Mouse (Mus musculus): ENCODE measurements at regions not wholly inside any gene's neighbourhood (a gene's known extent, or its start where the extent isn't known, plus 50 kb on each side); places are given as distances from the start of the nearest gene placed in this dataset.

GRCm38 (mm10) chr1:176573703-176574102 is 240.2 kb downstream of the Cep170 start:
- no peak overlapping the region for H3K27ac ChIP-seq (replicated peaks; ENCODE audit: low read depth, low read length)
- no peak overlapping the region for H3K4me3 ChIP-seq (replicated peaks; ENCODE audit: low read length)
- H3K4me1 ChIP-seq (ENCODE audit: control insufficient read depth, insufficient read depth, low read length), result no peaks in the 10 kb centered on the region
- no peak for TF ChIP-seq POLR2A (IDR thresholded peaks at IDR 0.05; ENCODE audit: borderline replicate concordance, extremely low read depth, insufficient read depth, insufficient read length)
- H3K4me2 ChIP-seq (replicated peaks; ENCODE audit: low read depth, low read length, severe bottlenecking), result no peak overlapping the region
- WGBS, result 61% methylated on average over 1 of the region's 1 CpGs
- ATAC-seq (ENCODE audit: low FRiP score, low read depth) (no peak), DNase-seq (ENCODE audit: low spot score) (no peak)
- H3K9ac ChIP-seq (ENCODE audit: low read depth, low read length, severe bottlenecking), result no peak overlapping the region
- H3K27me3 ChIP-seq (ENCODE audit: control insufficient read depth, insufficient read depth, low read length), result no peaks in the 10 kb centered on the region
- no peaks in the 10 kb centered on the region for H3K9me3 ChIP-seq (ENCODE audit: control insufficient read depth, low read length)
- no peaks in the 10 kb centered on the region for H3K36me3 ChIP-seq (ENCODE audit: control insufficient read depth, insufficient read depth, low read length)

DNA sequence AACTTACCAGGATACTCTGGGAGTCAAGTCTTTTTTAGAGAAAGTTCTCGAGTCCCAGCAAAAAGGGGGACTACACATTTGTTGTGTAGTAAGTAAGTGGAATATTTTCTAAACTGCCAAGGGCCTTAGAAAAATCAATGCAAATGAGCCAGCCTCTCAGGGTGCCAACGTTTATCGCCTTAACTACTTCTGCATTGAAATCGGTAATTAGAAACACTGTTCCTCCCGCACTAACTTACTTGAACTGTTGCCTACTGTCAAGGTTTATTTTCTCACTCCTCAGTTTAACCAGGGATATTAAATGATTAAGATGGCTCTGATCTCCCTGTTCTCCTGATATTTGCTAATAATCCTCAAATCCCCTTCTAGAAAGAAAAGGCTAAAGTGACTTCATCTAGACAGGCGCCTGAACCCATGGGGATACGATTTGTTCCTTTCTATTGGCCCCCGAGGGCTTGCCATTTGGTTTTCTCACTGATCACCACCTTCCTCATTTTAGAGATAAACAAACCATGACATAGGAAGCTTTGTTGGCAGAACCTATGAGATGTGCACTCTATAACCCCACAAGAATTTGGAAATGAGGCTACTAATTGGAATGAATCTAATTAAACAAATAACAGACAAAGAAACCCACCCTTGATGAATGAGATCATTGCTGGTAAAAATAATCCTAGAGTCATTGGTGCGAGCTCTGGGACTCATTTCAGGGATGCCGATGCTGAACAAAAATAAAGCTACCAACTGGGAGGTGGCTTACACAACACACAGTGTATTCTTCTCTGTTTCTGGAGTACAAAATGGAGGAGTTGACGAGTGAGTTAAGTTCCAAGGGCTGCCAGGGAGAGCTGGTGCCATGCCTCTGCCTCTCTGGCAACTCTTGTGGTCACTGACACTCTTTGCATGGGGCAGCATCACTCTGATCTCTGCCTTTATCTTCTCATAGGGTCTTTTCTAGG is 255.1 kb downstream of the Cep170 start:
- DNase-seq (ENCODE audit: low spot score) (no peak), ATAC-seq (ENCODE audit: low FRiP score, low read depth) (no peak)

DNA sequence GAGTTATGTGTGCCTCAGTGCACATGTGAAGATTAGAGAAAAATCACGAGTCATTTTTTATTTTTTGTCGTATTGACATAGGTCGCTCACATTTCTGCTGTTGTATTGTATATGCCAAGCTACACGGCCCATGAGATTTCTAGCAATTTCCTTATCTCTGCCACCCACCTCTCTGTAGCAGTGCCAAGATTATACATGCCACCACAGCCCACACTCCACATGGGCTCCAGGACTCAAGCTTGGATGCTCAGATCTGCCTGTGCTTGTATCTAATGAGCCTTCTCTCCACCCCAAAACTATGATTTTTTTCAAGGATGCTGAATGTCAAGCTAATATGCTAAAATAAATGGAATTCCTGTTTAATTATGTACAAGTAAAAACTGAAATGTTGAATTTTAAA is 259.3 kb upstream of the Pld5 start:
- no peak for ATAC-seq (ENCODE audit: low FRiP score, low read depth)
- no peak overlapping the region for H3K9ac ChIP-seq (ENCODE audit: low read depth, low read length, severe bottlenecking)
- WGBS, result 87% methylated on average over 4 of the region's 4 CpGs
- no peaks in the 10 kb centered on the region for H3K4me1 ChIP-seq (ENCODE audit: control insufficient read depth, insufficient read depth, low read length)
- H3K36me3 ChIP-seq (ENCODE audit: control insufficient read depth, insufficient read depth, low read length), result no peaks in the 10 kb centered on the region
- H3K9me3 ChIP-seq (ENCODE audit: control insufficient read depth, low read length), result no peaks in the 10 kb centered on the region
- H3K4me2 ChIP-seq (replicated peaks; ENCODE audit: low read depth, low read length, severe bottlenecking), result no peak overlapping the region
- H3K4me3 ChIP-seq (replicated peaks; ENCODE audit: low read length), result no peak overlapping the region
- no peaks in the 10 kb centered on the region for H3K27me3 ChIP-seq (ENCODE audit: control insufficient read depth, insufficient read depth, low read length)
- no peak overlapping the region for H3K27ac ChIP-seq (replicated peaks; ENCODE audit: low read depth, low read length)
- no peak for TF ChIP-seq POLR2A (IDR thresholded peaks at IDR 0.05; ENCODE audit: borderline replicate concordance, extremely low read depth, insufficient read depth, insufficient read length)
- DNase-seq (ENCODE audit: low spot score), result no peak

More for the DNA sequence above, 255.1 kb downstream of the Cep170 start:
- Histone ChIP-seq H3K36me3 (ENCODE audit: control insufficient read depth, insufficient read depth, low read length) (no peaks in the 10 kb centered on the region), H3K27me3 (ENCODE audit: control insufficient read depth, insufficient read depth, low read length) (no peaks in the 10 kb centered on the region), H3K4me1 (ENCODE audit: control insufficient read depth, insufficient read depth, low read length) (no peaks in the 10 kb centered on the region), H3K9ac (ENCODE audit: low read depth, low read length, severe bottlenecking) (no peak overlapping the region), H3K4me2 (replicated peaks; ENCODE audit: low read depth, low read length, severe bottlenecking) (no peak overlapping the region), H3K27ac (replicated peaks; ENCODE audit: low read depth, low read length) (no peak overlapping the region), H3K9me3 (ENCODE audit: control insufficient read depth, low read length) (no peaks in the 10 kb centered on the region), H3K4me3 (replicated peaks; ENCODE audit: low read length) (no peak overlapping the region)
- TF ChIP-seq POLR2A (IDR thresholded peaks at IDR 0.05; ENCODE audit: borderline replicate concordance, extremely low read depth, insufficient read depth, insufficient read length), result no peak
- 73% methylated on average over 11 of the region's 11 CpGs for WGBS

GRCm38 (mm10) chr1:176529037-176529436 is 253.9 kb upstream of the Pld5 start:
- no peaks in the 10 kb centered on the region for H3K36me3 ChIP-seq (ENCODE audit: control insufficient read depth, insufficient read depth, low read length)
- no peak overlapping the region for H3K9ac ChIP-seq (ENCODE audit: low read depth, low read length, severe bottlenecking)
- no peak overlapping the region for H3K27ac ChIP-seq (replicated peaks; ENCODE audit: low read depth, low read length)
- ATAC-seq (ENCODE audit: low FRiP score, low read depth), result no peak
- 84% methylated on average over 2 of the region's 2 CpGs for WGBS
- no peak for DNase-seq (ENCODE audit: low spot score)
- H3K27me3 ChIP-seq (ENCODE audit: control insufficient read depth, insufficient read depth, low read length), result no peaks in the 10 kb centered on the region
- no peaks in the 10 kb centered on the region for H3K4me1 ChIP-seq (ENCODE audit: control insufficient read depth, insufficient read depth, low read length)
- no peak overlapping the region for H3K4me2 ChIP-seq (replicated peaks; ENCODE audit: low read depth, low read length, severe bottlenecking)
- TF ChIP-seq POLR2A (IDR thresholded peaks at IDR 0.05; ENCODE audit: borderline replicate concordance, extremely low read depth, insufficient read depth, insufficient read length), result no peak
- no peak overlapping the region for H3K4me3 ChIP-seq (replicated peaks; ENCODE audit: low read length)
- H3K9me3 ChIP-seq (ENCODE audit: control insufficient read depth, low read length), result no peaks in the 10 kb centered on the region

GRCm38 (mm10) chr1:176511467-176511866 is 236.4 kb upstream of the Pld5 start:
- DNase-seq (ENCODE audit: low spot score), result no peak
- Histone ChIP-seq H3K27ac (replicated peaks; ENCODE audit: low read depth, low read length) (no peak overlapping the region), H3K4me3 (replicated peaks; ENCODE audit: low read length) (no peak overlapping the region), H3K9me3 (ENCODE audit: control insufficient read depth, low read length) (no peaks in the 10 kb centered on the region), H3K9ac (ENCODE audit: low read depth, low read length, severe bottlenecking) (no peak overlapping the region), H3K27me3 (ENCODE audit: control insufficient read depth, insufficient read depth, low read length) (no peaks in the 10 kb centered on the region), H3K36me3 (ENCODE audit: control insufficient read depth, insufficient read depth, low read length) (no peaks in the 10 kb centered on the region), H3K4me2 (replicated peaks; ENCODE audit: low read depth, low read length, severe bottlenecking) (no peak overlapping the region), H3K4me1 (ENCODE audit: control insufficient read depth, insufficient read depth, low read length) (no peaks in the 10 kb centered on the region)
- 64% methylated on average over 3 of the region's 3 CpGs for WGBS
- TF ChIP-seq POLR2A (IDR thresholded peaks at IDR 0.05; ENCODE audit: borderline replicate concordance, extremely low read depth, insufficient read depth, insufficient read length), result no peak
- ATAC-seq (ENCODE audit: low FRiP score, low read depth), result no peak
